Mouse (Mus musculus): ENCODE measurements around the gene Ces1b. TPM values are rescaled to one million over a fixed set of nuclear protein-coding genes. Genes with fewer than 3 reads are reported as not detected.
A peak's percentile ranks its signal among the peaks of the same experiment; 100 is the strongest.

The Ces1b gene
- polyA plus RNA-seq (2014; fragmentation: Nextera tagmentation; extraction: Ambion mirVana) = not detected in 2 replicates

GRCm38 (mm10) chr8:93079887-93080286, at the start of gene Ces1b:
Gene Ces1b, minus strand, starts transcription at chr8:93080017.
- H3K27ac ChIP-seq (ENCODE audit: low read depth, low read length) = no peak within 1 kb of the TSS
- DNase-seq (ENCODE audit: low spot score) = no peak
- no peaks in the 10 kb centered on the region for H3K27me3 ChIP-seq (ENCODE audit: control insufficient read depth, insufficient read depth, low read length)
- no peak within 1 kb of the TSS for H3K4me2 ChIP-seq (ENCODE audit: low read depth)
- H3K9me3 ChIP-seq (ENCODE audit: control insufficient read depth, low read length) = no peaks in the 10 kb centered on the region
- H3K9ac ChIP-seq (ENCODE audit: low read length) = no peak within 1 kb of the TSS
- H3K4me3 ChIP-seq (ENCODE audit: low read depth, low read length) = no peak within 1 kb of the TSS
- WGBS = 81% methylated on average over 2 of the region's 2 CpGs
- ATAC-seq (ENCODE audit: insufficient read depth, low FRiP score, low TSS enrichment) = no peak
- no peaks in the 10 kb centered on the region for H3K36me3 ChIP-seq (ENCODE audit: control insufficient read depth, insufficient read depth, low read length)
- no peaks in the 10 kb centered on the region for H3K4me1 ChIP-seq (ENCODE audit: control insufficient read depth, insufficient read depth, low read length)

- ATAC-seq (ENCODE audit: insufficient read depth, low FRiP score, low TSS enrichment) = no peak
- DNase-seq (ENCODE audit: low spot score) = no peak
- Histone ChIP-seq H3K4me3 (ENCODE audit: low read depth, low read length) (no peak overlapping the region), H3K36me3 (ENCODE audit: control insufficient read depth, insufficient read depth, low read length) (no peaks in the 10 kb centered on the region), H3K27ac (ENCODE audit: low read depth, low read length) (no peak overlapping the region), H3K27me3 (ENCODE audit: control insufficient read depth, insufficient read depth, low read length) (no peaks in the 10 kb centered on the region), H3K4me2 (ENCODE audit: low read depth) (no peak overlapping the region), H3K9ac (ENCODE audit: low read length) (no peak overlapping the region), H3K4me1 (ENCODE audit: control insufficient read depth, insufficient read depth, low read length) (no peaks in the 10 kb centered on the region), H3K9me3 (ENCODE audit: control insufficient read depth, low read length) (no peaks in the 10 kb centered on the region)
- 72% methylated on average over 2 of the region's 2 CpGs for WGBS
Measured at GRCm38 (mm10) chr8:93126476-93126875, 46.7 kb upstream of the Ces1b start.

DNA sequence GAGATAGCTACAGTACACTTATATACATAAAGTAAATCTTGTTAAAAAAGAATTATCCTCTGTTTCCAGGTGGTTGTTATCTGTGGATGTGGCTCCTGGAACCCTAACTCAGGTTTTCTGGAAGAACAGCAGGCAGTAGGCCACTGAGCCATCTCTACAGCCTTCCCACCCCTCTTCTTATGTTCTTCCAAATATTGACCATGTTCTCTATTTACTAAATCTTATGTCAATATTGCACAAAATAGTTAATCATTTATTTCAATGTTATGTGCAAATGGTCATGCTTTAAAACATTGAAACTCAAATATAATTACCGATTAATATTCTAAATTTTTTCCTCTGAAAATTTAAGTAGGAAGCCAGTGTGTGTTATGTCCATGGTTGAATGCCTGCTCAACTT, 42.2 kb upstream of the Ces1b start:
- DNase-seq (ENCODE audit: low spot score) = no peak
- H3K9ac ChIP-seq (ENCODE audit: low read length) = no peak overlapping the region
- H3K4me1 ChIP-seq (ENCODE audit: control insufficient read depth, insufficient read depth, low read length) = no peaks in the 10 kb centered on the region
- no peak overlapping the region for H3K4me3 ChIP-seq (ENCODE audit: low read depth, low read length)
- WGBS = 85% methylated on average over 1 of the region's 1 CpGs
- H3K4me2 ChIP-seq (ENCODE audit: low read depth) = no peak overlapping the region
- no peaks in the 10 kb centered on the region for H3K36me3 ChIP-seq (ENCODE audit: control insufficient read depth, insufficient read depth, low read length)
- H3K9me3 ChIP-seq (ENCODE audit: control insufficient read depth, low read length) = no peaks in the 10 kb centered on the region
- no peak overlapping the region for H3K27ac ChIP-seq (ENCODE audit: low read depth, low read length)
- no peak for ATAC-seq (ENCODE audit: insufficient read depth, low FRiP score, low TSS enrichment)
- no peaks in the 10 kb centered on the region for H3K27me3 ChIP-seq (ENCODE audit: control insufficient read depth, insufficient read depth, low read length)

DNA sequence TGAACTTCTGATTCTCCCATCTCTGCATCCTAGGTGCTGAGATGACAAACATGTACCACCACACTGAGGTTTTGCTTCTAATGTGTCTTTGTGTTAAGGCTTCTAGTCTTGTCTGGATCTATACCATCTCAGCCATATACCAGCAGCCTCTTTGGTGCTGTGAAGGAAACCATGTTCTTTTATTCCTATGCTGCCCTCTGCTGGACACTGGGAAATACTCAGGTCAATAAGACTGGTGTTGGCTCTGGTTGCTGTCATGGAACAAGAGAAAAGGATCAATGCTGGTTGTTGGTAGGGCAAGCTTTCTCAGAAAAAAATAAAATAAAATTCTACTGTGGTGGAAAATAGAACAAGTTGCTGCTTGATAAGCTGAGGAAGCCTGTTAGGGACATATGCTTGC, 15.6 kb upstream of the Ces1b start:
- no peak overlapping the region for H3K27ac ChIP-seq (ENCODE audit: low read depth, low read length)
- peak; percentile 36 for DNase-seq (ENCODE audit: low spot score)
- no peak for ATAC-seq (ENCODE audit: insufficient read depth, low FRiP score, low TSS enrichment)
- H3K9ac ChIP-seq (ENCODE audit: low read length) = no peak overlapping the region
- H3K4me3 ChIP-seq (ENCODE audit: low read depth, low read length) = no peak overlapping the region
- no peaks in the 10 kb centered on the region for H3K4me1 ChIP-seq (ENCODE audit: control insufficient read depth, insufficient read depth, low read length)
- H3K9me3 ChIP-seq (ENCODE audit: control insufficient read depth, low read length) = no peaks in the 10 kb centered on the region
- H3K36me3 ChIP-seq (ENCODE audit: control insufficient read depth, insufficient read depth, low read length) = no peaks in the 10 kb centered on the region
- no peak overlapping the region for H3K4me2 ChIP-seq (ENCODE audit: low read depth)
- H3K27me3 ChIP-seq (ENCODE audit: control insufficient read depth, insufficient read depth, low read length) = no peaks in the 10 kb centered on the region

DNA sequence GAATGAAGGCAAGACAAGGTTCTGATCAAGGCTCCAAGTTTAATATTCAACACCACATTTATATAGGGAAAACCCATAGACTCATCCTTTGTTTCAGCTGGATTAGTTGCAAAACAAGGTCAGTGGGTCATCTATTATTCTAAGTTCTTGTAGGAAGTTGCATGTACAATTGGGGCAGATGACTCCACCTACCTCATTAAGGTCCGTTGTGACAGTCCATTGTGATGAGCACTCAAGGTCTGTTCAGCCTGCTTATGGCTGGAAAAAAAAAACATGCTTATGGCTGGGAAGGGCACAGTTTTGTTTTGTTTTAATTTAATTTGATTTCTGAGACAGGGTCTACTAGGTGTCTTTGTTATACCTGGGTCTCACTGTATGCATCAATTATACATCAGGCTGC, 11.5 kb upstream of the Ces1b start:
- Histone ChIP-seq H3K9me3 (ENCODE audit: control insufficient read depth, low read length) (no peaks in the 10 kb centered on the region), H3K27ac (ENCODE audit: low read depth, low read length) (no peak overlapping the region), H3K4me2 (ENCODE audit: low read depth) (no peak overlapping the region), H3K4me1 (ENCODE audit: control insufficient read depth, insufficient read depth, low read length) (peaks cover 2% of the 10 kb centered on the region; the same call in 1 of the 2 replicates), H3K27me3 (ENCODE audit: control insufficient read depth, insufficient read depth, low read length) (no peaks in the 10 kb centered on the region), H3K4me3 (ENCODE audit: low read depth, low read length) (no peak overlapping the region), H3K9ac (ENCODE audit: low read length) (no peak overlapping the region), H3K36me3 (ENCODE audit: control insufficient read depth, insufficient read depth, low read length) (no peaks in the 10 kb centered on the region)
- DNase-seq (ENCODE audit: low spot score) (no peak), ATAC-seq (ENCODE audit: insufficient read depth, low FRiP score, low TSS enrichment) (no peak)
- 69% methylated on average over 1 of the region's 1 CpGs for WGBS

- Histone ChIP-seq H3K27ac (ENCODE audit: low read depth, low read length) (no peak overlapping the region), H3K9me3 (ENCODE audit: control insufficient read depth, low read length) (no peaks in the 10 kb centered on the region), H3K36me3 (ENCODE audit: control insufficient read depth, insufficient read depth, low read length) (no peaks in the 10 kb centered on the region), H3K4me1 (ENCODE audit: control insufficient read depth, insufficient read depth, low read length) (peaks cover 2% of the 10 kb centered on the region; the same call in 1 of the 2 replicates), H3K27me3 (ENCODE audit: control insufficient read depth, insufficient read depth, low read length) (no peaks in the 10 kb centered on the region), H3K4me3 (ENCODE audit: low read depth, low read length) (no peak overlapping the region), H3K4me2 (ENCODE audit: low read depth) (no peak overlapping the region), H3K9ac (ENCODE audit: low read length) (no peak overlapping the region)
- WGBS = 6% methylated on average over 2 of the region's 2 CpGs
- ATAC-seq (ENCODE audit: insufficient read depth, low FRiP score, low TSS enrichment) (no peak), DNase-seq (ENCODE audit: low spot score) (peak; percentile 17)
Measured at GRCm38 (mm10) chr8:93088686-93089122, 8.9 kb upstream of the Ces1b start.

DNA sequence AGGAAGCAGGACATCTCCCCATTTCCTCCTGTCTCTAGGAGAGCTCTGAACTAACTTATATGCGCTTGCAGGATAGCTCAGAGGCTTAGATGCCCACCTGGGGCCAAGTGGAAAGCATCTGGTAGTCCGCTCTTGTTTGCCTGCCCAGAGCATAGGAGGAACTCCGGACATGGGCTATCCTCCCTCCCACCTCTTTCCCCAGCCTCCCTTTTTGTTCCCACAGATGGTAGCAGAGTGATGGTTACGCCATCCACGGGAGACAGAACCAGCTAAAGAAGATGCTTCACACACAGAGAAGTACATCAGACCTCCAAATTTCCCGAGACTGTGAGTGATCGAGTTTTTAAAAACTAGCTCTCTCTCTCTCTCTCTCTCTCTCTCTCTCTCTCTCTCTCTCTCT, 8.4 kb upstream of the Ces1b start:
- WGBS = 34% methylated on average over 7 of the region's 7 CpGs
- H3K27ac ChIP-seq (ENCODE audit: low read depth, low read length) = no peak overlapping the region
- no peaks in the 10 kb centered on the region for H3K27me3 ChIP-seq (ENCODE audit: control insufficient read depth, insufficient read depth, low read length)
- H3K9ac ChIP-seq (ENCODE audit: low read length) = no peak overlapping the region
- DNase-seq (ENCODE audit: low spot score) (peak; percentile 13), ATAC-seq (ENCODE audit: insufficient read depth, low FRiP score, low TSS enrichment) (no peak)
- no peaks in the 10 kb centered on the region for H3K36me3 ChIP-seq (ENCODE audit: control insufficient read depth, insufficient read depth, low read length)
- peaks cover 2% of the 10 kb centered on the region; the same call in 1 of the 2 replicates for H3K4me1 ChIP-seq (ENCODE audit: control insufficient read depth, insufficient read depth, low read length)
- no peak overlapping the region for H3K4me3 ChIP-seq (ENCODE audit: low read depth, low read length)
- H3K4me2 ChIP-seq (ENCODE audit: low read depth) = no peak overlapping the region
- H3K9me3 ChIP-seq (ENCODE audit: control insufficient read depth, low read length) = no peaks in the 10 kb centered on the region

DNA sequence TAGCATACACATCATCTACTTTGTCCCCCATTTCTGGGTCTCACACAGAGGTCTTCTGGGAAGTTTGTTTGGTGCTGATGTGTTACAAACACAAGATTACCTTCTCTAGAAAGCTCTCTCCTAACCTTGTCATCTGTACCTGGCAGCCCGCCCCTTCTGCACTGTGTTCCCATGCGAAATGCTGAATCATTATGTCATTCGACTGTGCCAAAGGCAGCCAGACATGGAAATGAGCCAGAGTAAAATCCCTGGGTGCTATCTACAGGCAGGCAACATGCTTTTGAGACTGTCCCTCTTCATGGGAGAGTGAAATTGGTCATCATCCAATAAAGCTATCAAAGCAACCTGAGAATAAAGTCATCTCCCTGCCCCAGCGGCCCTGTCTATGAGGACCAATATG, 4.6 kb downstream of the Ces1b start:
- no peak overlapping the region for H3K4me2 ChIP-seq (ENCODE audit: low read depth)
- H3K4me1 ChIP-seq (ENCODE audit: control insufficient read depth, insufficient read depth, low read length) = no peaks in the 10 kb centered on the region
- no peak for ATAC-seq (ENCODE audit: insufficient read depth, low FRiP score, low TSS enrichment)
- no peak for DNase-seq (ENCODE audit: low spot score)
- no peaks in the 10 kb centered on the region for H3K36me3 ChIP-seq (ENCODE audit: control insufficient read depth, insufficient read depth, low read length)
- no peaks in the 10 kb centered on the region for H3K27me3 ChIP-seq (ENCODE audit: control insufficient read depth, insufficient read depth, low read length)
- no peak overlapping the region for H3K9ac ChIP-seq (ENCODE audit: low read length)
- no peaks in the 10 kb centered on the region for H3K9me3 ChIP-seq (ENCODE audit: control insufficient read depth, low read length)
- no peak overlapping the region for H3K4me3 ChIP-seq (ENCODE audit: low read depth, low read length)
- no peak overlapping the region for H3K27ac ChIP-seq (ENCODE audit: low read depth, low read length)
- WGBS = 94% methylated on average over 4 of the region's 4 CpGs

GRCm38 (mm10) chr8:93063416-93064117, 16.2 kb downstream of the Ces1b start:
- WGBS = 20% methylated on average over 3 of the region's 3 CpGs
- no peak overlapping the region for H3K4me2 ChIP-seq (ENCODE audit: low read depth)
- H3K27ac ChIP-seq (ENCODE audit: low read depth, low read length) = no peak overlapping the region
- DNase-seq (ENCODE audit: low spot score) = no peak
- no peaks in the 10 kb centered on the region for H3K9me3 ChIP-seq (ENCODE audit: control insufficient read depth, low read length)
- H3K9ac ChIP-seq (ENCODE audit: low read length) = no peak overlapping the region
- no peaks in the 10 kb centered on the region for H3K27me3 ChIP-seq (ENCODE audit: control insufficient read depth, insufficient read depth, low read length)
- ATAC-seq (ENCODE audit: insufficient read depth, low FRiP score, low TSS enrichment) = no peak
- H3K4me1 ChIP-seq (ENCODE audit: control insufficient read depth, insufficient read depth, low read length) = no peaks in the 10 kb centered on the region
- no peaks in the 10 kb centered on the region for H3K36me3 ChIP-seq (ENCODE audit: control insufficient read depth, insufficient read depth, low read length)
- H3K4me3 ChIP-seq (ENCODE audit: low read depth, low read length) = no peak overlapping the region

Measured in neural tube, embryonic 11.5 days (tissue).